Mouse (Mus musculus): Measurements from ENCODE around the gene Otx1.

Otx1 gene

DNA sequence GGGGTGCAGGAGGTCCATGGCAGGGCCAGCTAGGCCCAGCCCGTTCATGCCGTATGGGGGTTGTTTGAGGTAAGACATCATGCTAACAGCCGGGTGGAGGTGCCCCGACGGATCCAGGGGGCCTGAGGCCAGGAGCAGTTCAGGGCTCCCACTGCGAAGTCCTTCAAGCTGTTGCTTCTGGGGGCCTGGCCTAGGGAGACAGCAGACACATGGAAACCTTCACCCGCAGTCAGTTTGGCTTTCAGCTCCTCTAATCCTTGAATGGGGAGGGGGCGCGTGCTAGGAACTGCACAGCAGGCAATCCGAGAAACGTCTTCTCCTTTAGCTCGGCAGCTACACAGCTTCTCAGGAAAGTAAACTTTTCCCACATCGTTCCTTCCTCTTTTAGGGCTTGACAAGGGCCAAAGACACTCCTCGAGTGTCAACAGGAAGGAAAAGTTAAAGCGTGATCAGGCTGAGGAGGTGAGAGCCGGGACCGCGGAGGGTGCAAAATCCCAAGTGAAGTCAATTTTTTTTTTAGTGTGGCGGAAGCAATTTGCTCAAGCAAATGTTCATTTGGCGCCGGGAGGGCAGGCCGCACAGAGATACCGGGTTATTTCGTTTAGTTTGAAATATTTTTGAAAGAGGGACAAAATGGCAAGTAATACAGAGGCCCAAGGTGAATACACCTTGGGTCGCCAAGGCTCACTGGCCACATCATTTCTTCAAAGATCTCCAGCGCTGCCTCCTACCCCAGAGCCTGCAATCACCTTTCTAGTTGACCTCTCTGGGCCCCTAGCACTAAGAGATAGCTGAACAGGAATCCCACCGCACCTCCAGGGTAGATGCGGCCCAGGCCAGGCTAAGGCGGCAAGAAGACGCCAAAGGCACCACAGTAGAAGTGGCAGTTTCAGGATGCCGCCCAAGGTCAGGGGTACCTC, 3.0 kb downstream of the Otx1 start:
- no peak for DNase-seq (ENCODE audit: low spot score in 2 of 2)

DNA sequence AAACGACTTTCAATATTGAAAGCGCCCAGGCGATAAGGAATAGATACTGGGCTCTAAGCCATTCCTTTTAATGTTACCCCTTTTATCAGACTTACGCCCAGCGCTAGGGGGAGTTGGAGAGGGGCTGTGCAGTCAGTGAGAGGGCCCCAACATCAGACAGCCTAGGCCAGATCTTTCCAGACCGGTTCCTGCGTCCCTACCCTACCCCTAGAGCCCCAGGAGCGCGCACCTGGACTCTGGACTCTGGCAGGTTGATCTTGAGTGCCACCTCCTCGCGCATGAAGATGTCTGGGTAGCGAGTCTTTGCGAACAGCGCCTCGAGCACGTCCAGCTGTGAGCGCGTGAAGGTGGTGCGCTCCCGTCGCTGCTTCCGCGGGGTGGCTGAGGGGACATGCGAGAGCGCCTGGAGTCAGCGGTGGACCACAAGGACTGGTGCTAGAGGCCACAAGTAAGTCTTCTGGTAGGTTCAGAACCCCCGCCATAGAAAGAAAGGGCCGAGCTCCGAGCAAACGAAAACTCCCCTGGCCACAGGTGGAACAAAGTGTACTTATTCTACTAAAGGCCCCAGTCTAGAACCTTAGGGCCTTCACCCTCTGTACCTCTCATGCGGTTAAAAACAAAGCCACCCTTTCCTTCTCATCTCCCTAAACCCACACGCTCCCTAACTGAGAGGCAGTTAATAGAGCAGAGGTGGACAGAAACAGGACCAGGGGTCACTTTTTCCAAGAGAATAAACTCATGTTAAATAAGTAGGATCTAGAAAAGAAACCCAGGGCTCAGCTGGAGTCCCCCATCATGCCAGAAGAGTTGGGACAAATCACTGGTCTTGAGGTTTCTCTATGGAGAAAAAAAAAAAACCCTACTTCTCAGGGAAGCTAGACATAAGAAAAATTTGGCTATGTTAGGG, 4.3 kb downstream of the Otx1 start:
- DNase-seq (ENCODE audit: low spot score in 2 of 2) = no peak

DNA sequence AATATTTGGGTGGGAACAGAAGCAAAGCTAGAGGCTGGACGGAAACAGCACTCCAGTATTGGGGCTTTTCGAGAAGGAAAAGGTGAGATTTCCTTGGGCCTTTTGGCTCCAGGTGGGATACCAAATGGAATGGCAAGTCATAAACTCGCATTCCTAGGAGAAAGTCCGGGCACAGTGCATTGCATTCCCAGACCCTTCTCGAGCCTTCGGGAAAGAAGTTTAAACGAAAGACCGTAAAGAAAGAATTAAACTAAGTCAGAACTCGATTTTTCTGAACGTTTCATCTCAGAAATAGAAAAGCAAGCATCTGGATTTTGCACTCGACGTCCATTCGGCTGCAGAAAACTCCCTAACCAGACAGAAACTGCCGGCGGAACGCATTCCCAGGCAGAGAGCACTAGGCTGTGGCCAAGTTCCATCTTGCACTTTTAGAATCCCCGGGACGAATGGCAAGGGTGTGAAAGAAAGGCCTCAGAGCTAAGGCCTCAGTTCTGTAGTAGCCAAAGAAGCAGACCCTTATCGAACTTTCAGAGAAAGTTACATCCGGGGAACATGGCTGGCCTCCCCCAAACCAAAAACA, 5.0 kb downstream of the Otx1 start:
- peak in 1 of 2 experiments; percentile 5 for DNase-seq (ENCODE audit: low spot score in 2 of 2)

DNA sequence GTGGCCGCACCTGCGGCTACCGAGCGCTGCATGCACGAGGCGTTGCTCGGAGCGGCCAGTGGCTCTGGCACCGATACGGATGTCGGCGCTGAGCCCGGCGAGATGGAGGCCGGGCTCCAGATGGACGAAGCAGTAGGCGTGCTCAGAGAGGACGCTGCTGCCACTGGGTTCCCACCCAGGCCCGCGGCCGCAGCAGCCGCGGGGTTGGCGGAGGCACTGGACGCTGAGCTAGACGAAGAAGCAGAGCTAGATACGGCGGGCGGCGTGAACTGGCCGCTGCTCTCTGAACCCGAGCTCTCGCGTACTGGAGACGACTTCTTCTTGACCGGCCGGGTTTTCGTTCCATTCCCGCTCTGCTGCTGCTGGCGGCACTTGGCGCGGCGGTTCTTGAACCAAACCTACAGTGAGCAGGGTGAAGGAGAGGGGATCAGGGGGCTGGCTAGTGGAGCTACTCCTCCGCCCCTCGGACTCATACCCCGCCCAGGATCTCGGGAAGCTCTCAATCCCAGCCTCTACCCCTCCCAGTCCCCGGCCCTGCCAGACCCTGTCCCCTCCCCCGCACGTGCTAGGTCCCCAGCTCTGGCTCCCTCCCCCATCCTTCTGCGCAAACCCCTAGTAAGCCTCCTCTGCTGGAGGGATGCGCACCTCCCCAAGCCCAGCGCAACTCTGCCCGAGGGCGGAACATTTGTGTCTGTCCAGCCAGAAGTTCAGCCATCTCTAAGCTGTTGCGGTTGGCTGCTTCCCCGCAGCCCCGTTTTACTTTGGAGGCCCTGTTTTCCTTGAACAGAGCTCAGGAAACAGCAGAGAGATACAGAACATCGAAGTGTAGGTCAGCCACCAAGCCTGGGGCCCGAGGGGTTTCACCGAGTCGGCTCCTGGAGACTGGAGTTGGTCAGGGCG, 5.8 kb downstream of the Otx1 start:
- peak in 1 of 2 experiments; percentile 7 for DNase-seq (ENCODE audit: low spot score in 2 of 2)

DNA sequence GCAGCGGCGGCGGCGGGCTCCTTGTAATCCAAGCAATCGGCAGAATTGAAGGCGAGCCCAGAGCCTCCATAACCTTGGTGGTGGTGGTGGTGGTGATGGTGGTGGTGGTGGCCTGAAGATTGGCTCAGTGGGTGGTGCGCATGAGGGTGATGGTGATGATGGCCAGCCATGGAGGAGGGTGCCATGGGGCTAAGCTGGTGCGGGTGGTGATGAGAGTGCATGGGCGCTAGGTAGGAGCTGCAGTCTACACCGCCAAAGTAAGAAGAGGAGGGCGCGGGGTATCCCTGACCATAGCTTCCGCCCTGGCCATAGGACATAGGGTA, 6.4 kb downstream of the Otx1 start:
- DNase-seq (ENCODE audit: low spot score in 2 of 2) = no peak

DNA sequence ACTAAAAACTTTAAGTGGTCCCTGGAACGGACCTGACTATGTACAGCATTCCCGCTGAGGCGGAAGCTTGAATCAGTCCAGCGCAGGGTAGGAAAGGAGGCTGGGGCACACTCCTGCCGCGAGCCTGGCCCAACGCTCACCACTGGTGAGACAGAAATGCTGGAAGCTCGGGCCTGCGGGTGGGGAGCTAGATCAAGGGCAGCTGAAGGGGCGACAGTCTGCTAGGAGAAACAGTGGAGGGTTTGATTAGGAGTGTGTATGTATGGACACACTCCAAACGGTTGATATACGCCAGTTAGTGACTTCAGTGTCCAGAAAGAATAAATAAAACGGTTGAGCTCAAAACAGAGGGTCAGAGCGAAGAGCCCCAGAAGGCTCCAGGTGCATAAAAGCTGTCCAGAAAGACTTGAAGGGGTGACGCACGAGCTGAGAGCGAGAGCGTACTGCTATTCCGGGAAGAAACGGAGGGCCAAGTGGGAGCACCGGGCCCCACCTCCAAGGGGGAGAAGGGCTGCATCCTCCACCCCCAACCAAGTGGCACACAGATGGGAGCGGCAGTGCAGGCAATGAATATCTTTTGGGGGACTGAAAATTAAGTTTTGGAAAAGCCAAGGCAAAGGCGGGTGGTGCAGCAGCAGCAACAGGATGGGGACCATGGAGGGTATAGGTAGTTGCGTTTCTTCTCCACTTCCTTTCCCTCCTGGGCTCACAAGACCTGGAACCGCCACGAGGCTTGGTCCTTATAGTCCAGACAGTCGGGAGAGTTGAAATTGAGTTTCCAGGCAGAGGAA, 7.0 kb downstream of the Otx1 start:
- DNase-seq (ENCODE audit: low spot score in 2 of 2) = no peak

DNA sequence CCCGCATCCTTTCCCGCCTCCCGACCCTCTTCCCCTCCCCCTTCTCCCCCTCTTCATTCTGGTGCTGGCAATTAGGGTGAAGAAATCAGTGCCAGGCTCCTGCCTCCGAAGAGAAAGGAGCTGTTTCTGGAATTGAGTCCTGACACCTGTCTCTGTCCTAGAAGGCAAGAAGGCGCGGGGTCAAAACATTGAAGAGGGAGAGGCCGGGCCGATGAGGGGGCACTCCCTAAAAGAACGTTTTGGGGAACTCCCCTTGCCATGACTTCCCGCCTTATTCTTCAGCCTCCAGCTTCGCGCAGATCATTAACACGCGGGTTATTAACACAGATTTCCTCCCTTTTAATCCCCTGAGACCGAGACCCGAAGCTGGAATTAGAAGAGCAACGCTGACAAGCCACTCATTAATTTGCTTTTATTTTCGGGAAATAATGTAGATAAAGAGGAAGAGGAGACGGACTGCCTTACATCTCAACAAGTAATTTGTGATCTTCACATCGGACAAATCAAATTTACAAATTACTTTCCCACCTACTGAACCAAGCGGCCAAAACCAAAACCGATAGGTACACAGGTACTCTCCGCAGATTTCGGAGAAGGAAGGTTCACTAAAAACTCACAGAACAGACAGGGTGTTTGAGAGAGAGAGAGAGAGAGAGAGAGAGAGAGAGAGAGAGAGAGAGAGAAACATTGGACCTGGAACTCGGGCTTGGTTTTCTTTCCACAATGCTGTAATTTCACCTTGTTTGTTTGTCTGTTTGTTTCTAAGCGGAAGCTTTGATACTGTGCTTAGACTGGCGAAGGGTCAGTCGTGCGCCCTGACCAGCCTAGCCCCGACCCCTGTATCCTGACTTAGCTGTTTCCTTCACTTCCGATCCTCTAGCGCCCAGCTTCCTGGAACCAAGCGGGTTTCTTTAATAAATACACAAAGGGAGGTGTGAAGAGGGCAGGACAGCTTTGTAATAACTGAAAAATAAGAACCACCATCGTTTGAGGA, 8.0 kb downstream of the Otx1 start:
- no peak for DNase-seq (ENCODE audit: low spot score in 2 of 2)

DNA sequence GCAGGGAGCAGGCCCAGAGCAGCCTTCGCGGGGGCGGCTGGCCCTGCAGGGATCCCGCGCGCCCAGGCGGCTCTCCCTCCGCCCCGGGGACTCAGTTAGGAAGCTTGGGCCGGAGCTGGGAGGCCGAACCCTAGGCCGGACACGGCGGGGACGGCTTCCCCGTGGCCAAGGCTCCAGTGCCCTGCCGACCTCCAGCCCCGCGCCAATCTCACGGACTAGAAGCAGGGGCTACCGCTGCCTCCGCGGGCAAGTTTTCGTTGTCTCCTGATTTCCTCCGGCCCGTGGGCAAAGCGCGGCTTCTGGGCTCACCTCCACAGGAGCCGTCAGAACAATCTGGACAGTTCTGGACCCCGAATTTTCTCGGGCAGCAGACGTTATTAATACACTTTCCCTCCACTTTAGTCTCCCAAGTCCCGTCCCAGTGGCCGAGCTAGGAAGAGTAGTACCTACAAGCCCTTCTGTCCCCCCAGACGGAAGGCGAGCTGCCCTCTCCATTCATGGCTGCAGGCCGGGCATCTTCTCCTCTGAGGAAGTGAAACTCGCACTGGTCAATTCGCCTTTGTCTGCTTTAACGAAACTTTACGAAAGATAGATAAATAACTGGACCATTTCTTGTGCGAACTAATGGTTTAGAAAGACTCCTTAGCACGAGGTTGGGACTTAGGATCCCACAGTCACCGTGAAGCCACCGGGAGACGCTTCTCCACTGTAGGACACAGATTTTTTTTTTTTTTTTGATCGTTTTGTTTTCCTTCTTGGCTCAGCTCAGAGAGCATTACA, 8.9 kb downstream of the Otx1 start:
- peak in 1 of 2 experiments; percentile 20 for DNase-seq (ENCODE audit: low spot score in 2 of 2)

DNA sequence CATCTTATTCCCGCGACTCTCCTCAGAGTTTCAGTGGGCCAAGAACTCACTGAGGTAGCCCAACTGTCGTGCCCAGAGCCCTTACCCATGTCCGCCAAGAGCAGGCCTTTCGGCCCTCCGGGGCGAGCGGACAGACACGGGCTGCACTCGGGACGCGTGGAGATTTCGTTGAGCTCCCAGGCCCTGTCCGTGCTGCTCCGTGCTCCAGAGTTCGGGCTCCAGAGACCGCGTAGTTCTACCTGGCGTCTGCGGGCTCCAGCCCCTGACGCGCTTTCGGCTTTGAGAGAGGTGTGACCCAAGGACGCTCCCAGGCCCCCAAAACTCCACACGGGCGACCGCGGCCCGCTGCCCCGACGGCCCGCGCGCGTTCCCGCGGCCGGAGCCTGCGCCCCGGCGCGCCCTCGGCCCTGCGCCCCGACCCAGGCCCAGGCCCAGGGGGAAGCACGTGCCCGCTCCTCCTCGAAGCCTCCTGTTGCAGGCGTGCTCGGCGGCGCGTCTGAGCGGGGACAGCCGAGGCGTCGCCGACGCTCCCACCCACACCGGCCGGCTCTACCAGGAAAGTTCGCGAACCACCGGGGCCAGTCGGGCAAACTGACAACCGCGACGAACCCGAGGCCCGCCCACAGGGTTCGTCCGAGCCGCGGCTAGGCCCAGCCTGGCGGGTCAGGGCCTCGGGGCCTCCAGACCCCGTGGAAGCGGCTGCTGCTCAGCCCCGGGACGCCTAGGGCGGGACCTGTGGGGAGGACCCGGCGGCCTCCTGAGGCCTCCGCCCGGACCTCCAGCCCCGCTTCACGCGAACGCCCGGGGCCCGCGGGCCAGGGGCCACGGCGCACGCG, 9.7 kb downstream of the Otx1 start:
- no peak for DNase-seq (ENCODE audit: low spot score in 2 of 2)

DNA sequence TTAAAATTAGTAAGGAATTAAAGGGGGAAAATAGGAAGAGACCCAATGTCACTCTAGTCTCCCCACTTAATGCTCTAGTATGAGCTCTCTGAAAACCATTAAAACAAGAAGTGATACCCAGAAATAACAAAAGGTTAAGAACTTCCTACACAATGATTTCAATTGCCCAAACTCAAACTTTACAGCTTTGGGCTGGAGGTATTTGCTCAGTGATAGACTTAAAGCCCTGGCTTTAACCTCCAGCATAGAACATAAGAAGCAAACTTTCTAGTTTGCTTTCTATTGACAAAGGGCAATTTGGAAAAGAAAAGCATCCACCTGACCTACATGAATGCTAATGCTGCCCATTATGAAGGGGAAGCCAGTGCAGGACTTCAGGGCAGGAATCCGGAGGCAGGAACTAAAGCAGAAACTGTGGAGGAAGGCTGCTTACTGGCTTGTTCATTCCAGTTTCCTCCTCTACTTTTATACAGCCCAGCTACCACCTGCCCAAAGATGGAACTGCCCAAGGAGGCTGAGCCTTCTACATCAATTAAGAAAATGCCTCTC, 14.2 kb downstream of the Otx1 start:
- no peak for DNase-seq (ENCODE audit: low spot score in 2 of 2)

DNA sequence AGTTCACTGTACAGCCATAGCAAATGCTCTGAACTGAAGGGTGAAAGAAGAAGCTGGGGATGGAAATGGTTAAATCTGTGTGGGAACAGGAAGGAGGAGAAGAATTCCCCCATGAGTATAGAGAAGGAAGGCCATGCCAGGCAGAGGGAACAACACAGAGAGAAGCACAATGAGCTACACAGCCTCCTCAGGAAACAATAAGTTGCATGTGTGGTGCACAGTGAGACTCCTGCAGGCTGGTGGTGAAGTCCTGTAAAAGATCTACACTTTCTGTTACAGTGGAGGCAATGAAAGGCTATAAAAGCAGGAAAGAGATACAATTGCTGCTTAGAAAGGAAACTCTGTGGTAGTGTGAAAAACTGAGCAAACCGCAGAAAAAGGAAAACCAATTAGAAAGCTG, 17.6 kb downstream of the Otx1 start:
- DNase-seq (ENCODE audit: low spot score in 2 of 2) = no peak

DNA sequence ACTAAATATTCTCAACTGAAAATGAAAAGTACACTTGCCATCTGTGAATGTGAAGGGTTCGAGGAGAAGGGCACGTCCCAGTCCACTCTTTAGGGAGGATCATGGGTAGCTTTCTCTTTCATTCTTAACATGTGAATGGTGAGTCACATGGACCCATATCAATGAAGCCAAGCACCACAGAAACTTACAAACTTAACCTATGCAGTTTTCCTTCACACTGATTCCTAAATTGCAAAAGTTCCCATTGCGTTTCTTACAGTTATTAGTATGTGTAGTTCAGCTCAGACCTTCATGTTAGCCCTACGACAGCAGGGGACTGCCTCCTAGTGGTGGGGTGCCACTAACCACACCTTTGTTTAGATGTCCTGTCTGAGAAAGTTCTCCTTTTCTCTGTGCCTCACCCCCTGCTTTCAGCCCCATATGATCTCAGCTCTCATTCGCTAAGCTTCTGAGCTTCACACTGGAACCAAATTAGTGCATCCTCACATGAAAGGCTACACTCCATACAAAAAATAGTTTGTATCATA, 28.6 kb downstream of the Otx1 start:
- no peak for DNase-seq (ENCODE audit: low spot score in 2 of 2)

DNA sequence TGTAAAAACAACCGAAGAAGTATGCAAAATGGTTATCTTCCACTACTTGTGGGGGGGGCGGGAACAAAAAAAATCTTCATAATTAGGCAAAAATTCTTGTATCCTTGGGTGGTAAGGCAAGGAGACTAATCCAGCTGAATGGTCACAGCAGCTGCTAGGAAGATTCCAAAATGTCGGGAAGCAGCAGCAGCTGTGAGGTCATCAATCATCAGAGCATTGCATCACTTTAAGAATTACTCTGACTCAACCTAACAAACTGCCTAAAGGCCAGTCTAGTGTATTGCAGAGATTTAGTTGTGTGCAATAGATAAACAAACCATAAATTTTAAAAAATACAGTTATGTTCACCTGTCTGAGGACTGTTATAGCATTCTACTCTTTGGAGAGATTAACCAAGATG, 29.1 kb downstream of the Otx1 start:
- no peak for DNase-seq (ENCODE audit: low spot score in 2 of 2)

DNA sequence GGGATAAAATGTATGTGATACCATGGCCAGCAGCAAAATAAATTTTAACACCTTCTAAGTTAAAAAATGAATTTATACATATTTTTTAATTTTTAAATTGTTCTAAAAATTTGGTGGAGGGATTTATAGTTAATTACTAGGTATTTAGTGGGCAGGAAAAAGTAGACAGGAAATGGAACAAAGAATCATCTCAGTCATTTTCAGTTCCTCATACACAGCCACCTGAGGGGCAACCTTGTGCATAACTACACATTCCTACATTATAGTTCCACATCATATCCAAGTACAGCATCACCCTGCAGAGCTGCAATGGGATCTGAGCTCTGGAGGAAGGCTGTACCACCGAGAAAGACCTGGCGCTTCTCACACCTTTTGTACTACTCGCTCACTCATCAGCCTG, 33.8 kb downstream of the Otx1 start:
- no peak for DNase-seq (ENCODE audit: low spot score in 2 of 2)

DNA sequence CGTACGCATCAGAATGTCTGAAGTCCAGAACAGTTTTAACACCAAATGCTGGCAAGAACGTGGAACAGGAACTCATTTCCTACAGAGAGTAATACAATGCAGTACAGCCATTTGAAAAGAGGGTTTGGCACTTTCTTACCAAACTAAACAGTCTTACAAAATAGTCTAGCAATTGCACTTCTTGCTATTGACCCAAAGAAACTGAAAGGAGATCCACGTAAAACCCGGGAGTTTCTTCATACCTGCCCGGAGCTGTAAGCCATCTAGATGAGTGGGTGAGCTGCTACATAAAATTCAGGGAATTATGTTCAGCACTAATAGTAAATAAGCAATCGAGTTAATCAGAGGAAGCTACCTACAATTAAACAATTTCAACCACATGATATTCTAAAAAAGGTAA, 47.5 kb downstream of the Otx1 start:
- no peak for DNase-seq (ENCODE audit: low spot score in 2 of 2)

DNA sequence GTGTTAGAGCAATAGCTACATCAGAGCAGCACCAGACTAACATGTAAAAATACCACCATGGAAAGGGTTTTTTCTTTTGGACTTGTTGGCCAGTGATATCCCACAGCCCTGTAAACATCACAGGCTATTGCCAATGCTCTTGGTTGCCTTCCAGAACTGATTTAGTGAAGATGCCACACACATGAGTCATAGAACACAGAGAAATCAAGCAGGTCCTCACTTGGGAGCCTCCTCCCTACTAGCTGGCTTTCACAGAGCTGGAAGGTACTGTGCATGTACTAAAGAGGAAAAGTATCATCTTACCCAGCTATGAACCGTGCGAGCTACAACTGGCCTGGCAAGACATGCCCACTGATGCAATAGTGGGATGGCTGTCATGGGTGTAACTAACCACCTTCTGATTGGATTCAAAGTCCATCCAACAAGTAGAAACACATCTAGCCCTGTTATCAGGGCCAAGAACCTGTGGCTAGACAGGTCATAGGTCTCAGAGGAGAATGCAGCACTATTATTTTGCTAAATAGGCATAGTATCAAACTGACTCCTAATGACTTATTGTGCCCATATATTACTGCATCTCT, 51.0 kb downstream of the Otx1 start:
- DNase-seq (ENCODE audit: low spot score in 2 of 2) = no peak

DNA sequence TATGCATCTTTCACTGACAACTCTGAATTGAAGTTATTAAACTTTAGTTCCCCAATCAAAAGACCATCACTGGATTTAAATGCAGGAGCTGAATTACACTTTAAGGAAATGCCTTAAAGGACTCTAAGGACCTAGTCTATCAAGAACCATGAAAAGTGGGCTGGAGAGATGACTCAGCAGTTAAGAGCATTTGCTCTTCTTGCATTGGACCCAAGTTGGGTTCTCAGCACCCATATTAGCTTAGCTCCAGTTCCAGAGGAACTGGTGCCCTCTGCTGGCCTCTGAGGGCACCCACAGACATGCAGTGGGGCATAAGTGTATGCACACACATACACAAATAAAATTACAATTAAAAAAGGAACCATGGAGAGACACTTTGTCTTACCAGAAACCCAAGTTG, 52.6 kb downstream of the Otx1 start:
- no peak for DNase-seq (ENCODE audit: low spot score in 2 of 2)

All from left cerebral cortex, adult 9 months (tissue).